Mouse (Mus musculus) intestine, embryonic 14.5 days (tissue): ENCODE results near the gene Dlst. TPM values are rescaled to one million over a fixed set of nuclear protein-coding genes. Genes with fewer than 3 reads are reported as not detected.
A peak's percentile ranks its signal among the peaks of the same experiment; 100 is the strongest.

Experiments
- ATAC-seq: fragments of 200-750 bp; cut with Nextera tagmentation; replicated peaks from 2 replicates; pipeline ENCODE4 v1.8.0; 2017; ENCODE audit warnings: low read depth, moderate number of reproducible peaks, moderate TSS enrichment, moderate library complexity; ENCODE audit not compliant: low FRiP score, low TSS enrichment
- DNase-seq: peaks from one replicate; pipeline ENCODE4 v3.0.0-alpha.2; 2018; ENCODE audit warnings: low spot score
- H3K27ac ChIP-seq: fragments of 300-500 bp; sonication (generic); 2 replicates; pipeline ENCODE4 v1.5.1; 2014; ENCODE audit warnings: low read depth, mild to moderate bottlenecking, control low read depth
- H3K27me3 ChIP-seq: fragments of 300-500 bp; sonication (generic); replicated peaks from 2 replicates; pipeline ENCODE4 v1.6.1; 2014; ENCODE audit warnings: low read length, control low read depth; ENCODE audit not compliant: control insufficient read depth, insufficient read depth
- H3K36me3 ChIP-seq: fragments of 300-500 bp; sonication (generic); 2 replicates; pipeline ENCODE4 v1.6.1; 2014; ENCODE audit warnings: low read length, control low read depth; ENCODE audit not compliant: control insufficient read depth, insufficient read depth
- H3K4me1 ChIP-seq: fragments of 300-500 bp; sonication (generic); replicated peaks from 2 replicates; pipeline ENCODE4 v1.6.1; 2014; ENCODE audit warnings: low read length, control low read depth, mixed read lengths; ENCODE audit not compliant: control insufficient read depth, insufficient read depth
- H3K4me2 ChIP-seq: fragments of 300-500 bp; sonication (generic); 2 replicates; pipeline ENCODE4 v1.6.1; 2014; ENCODE audit warnings: low read length
- H3K4me3 ChIP-seq: fragments of 300-500 bp; sonication (generic); 2 replicates; pipeline ENCODE4 v1.5.1; 2014; ENCODE audit warnings: low read depth, low read length, control low read depth, mixed read lengths
- H3K9ac ChIP-seq: fragments of 300-500 bp; sonication (generic); 2 replicates; pipeline ENCODE4 v1.6.1; 2014; ENCODE audit warnings: mild to moderate bottlenecking, low read length
- H3K9me3 ChIP-seq: fragments of 300-500 bp; sonication (generic); 2 replicates; pipeline ENCODE4 v1.6.1; 2016; ENCODE audit warnings: low read length, control low read depth; ENCODE audit not compliant: control insufficient read depth
- WGBS: fragments of 180-500 bp; shearing (Covaris S2); extraction: QIAGEN DNeasy Blood & Tissue Kit; methylation state at CpG from one replicate; pipeline ENCODE4 v1.1.7; 2014; 5-methylcytosine and 5-hydroxymethylcytosine counted together
- polyA plus RNA-seq: library from polyadenylated mRNA; unstranded; fragments of >200 nt; fragmentation: Nextera tagmentation; extraction: Ambion mirVana; gene quantifications from 2 replicates; pipeline ENCODE4 v1.2.1, GENCODE M21; 2014

Gene Dlst
- polyA plus RNA-seq, 1 experiment from 2014 or later = 110 TPM

DNA sequence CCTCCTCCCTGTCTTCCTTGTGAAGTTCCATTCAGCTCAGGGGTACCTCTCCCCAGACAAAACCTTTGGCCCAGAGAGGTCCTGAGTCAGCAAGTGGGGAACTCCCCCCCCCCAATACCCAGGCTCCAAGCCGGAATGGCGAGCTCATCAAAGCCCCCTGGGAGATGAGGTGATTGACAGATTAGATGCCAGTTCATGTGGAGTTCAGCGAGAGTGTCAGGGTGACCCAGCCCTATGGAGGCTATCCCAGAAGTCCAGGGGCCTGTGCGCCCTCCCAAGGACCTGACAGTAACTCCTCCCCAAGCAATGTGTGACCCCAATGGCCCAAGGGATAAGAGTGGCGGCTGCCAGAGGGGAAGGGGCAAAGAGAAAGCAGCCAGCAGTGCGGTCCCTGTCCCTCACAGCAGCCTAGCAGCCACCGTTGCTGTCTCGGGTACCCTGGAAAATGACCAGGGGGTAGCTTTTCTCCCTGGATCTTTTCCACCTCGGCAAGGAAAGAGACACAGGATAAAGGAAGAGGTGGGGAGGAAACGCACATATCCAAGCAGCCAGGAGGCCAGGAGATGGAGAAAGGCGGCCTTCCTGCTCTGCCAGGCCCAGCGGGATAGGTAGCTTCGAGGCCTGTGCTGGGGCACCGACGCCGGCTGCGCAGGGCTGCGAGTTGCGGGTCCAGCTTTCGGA, 39.8 kb downstream of the Dlst start:
- DNase-seq (no peak), ATAC-seq (no peak)
- Histone ChIP-seq H3K9me3 (no peaks in the 10 kb centered on the region), H3K27ac (no peak overlapping the region), H3K4me2 (peak overlapping the region; percentile 39), H3K4me1 (0 out of 2 replicates have a peak, but pooled peaks cover 14% of the 10 kb centered on the region), H3K27me3 (peaks cover 17% of the 10 kb centered on the region; the same call in 1 of the 2 replicates), H3K4me3 (peak overlapping the region; percentile 12), H3K9ac (no peak overlapping the region), H3K36me3 (no peaks in the 10 kb centered on the region)
- WGBS = 14% methylated on average over 20 of the region's 20 CpGs

DNA sequence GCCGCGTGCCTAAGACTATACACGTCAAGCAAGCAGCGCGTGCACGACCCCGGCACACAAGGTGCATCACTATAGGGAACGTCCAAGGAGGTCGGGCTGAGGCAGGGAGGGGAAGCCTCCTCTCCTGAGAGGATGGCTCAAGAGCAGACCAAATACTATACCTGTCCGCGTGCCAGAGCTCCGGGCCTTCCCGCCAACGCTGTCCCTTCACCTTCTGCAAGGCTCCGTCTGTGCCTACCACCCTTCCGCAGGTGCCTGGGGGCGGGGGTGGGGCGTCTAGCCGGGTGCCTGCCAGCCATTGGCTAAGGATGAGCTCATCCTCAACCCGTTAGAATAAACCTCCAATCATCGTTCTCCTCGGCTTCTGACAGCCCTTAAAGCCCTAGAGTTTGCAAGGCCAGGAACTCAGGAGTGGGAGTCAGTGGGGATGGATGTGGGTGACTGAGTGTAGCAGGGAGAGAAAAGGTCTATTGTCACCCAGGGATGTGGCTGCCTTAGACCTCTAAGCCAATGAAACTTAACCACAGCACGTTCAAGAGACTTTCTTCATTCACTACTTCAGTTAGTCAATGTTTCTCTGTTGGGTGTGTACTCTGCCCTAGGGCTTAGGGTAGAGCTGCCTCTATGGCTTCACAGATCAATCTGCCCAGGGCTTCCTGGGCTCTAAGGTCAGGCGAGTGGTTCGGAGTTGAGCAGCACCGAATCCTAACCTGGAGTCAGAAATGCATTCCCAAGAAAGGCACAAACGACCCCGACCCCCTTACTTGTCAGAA, 40.6 kb downstream of the Dlst start, which contains the start of gene Rps6kl1:
Gene Rps6kl1 (minus strand): TSS at position 263 of the 773 bp plus-strand sequence.
- peak; percentile 69 for DNase-seq
- no peak within 1 kb of the TSS for H3K27ac ChIP-seq
- peak; percentile 84 for ATAC-seq
- H3K9me3 ChIP-seq = no peaks in the 10 kb centered on the region
- 14% methylated on average over 28 of the region's 28 CpGs for WGBS
- H3K27me3 ChIP-seq = peaks cover 17% of the 10 kb centered on the region; the same call in 1 of the 2 replicates
- H3K4me1 ChIP-seq = 0 out of 2 replicates have a peak, but pooled peaks cover 11% of the 10 kb centered on the region
- no peak within 1 kb of the TSS for H3K9ac ChIP-seq
- peak within 1 kb of the TSS; percentile 39 for H3K4me2 ChIP-seq
- no peaks in the 10 kb centered on the region for H3K36me3 ChIP-seq
- peak within 1 kb of the TSS; percentile 12 for H3K4me3 ChIP-seq

DNA sequence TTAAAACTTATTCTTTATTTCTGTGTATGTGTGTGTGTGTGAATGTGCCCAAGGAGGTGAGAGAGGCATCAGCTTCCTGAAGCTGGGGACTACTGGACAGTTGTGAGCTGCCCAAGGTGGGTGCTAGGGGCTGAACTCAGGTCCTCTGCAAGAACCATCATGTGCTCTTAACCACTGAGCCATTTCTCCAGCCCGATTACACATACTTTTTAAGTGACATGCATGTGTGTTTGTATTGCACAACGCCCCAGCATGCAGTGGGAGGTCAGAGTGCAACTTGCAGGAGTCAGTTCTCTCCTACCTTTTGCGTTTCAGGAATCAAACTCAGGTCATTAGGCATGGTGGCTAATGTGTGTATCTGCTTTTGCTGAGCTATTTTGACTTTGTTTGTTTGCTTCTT, 42.4 kb downstream of the Dlst start:
- Histone ChIP-seq H3K36me3 (no peaks in the 10 kb centered on the region), H3K9me3 (no peaks in the 10 kb centered on the region), H3K4me1 (0 out of 2 replicates have a peak, but pooled peaks cover 3% of the 10 kb centered on the region), H3K27ac (no peak overlapping the region), H3K4me3 (no peak overlapping the region), H3K9ac (no peak overlapping the region), H3K4me2 (no peak overlapping the region), H3K27me3 (peaks cover 17% of the 10 kb centered on the region; the same call in 1 of the 2 replicates)
- ATAC-seq (no peak), DNase-seq (no peak)
- WGBS = 72% methylated on average over 3 of the region's 3 CpGs

DNA sequence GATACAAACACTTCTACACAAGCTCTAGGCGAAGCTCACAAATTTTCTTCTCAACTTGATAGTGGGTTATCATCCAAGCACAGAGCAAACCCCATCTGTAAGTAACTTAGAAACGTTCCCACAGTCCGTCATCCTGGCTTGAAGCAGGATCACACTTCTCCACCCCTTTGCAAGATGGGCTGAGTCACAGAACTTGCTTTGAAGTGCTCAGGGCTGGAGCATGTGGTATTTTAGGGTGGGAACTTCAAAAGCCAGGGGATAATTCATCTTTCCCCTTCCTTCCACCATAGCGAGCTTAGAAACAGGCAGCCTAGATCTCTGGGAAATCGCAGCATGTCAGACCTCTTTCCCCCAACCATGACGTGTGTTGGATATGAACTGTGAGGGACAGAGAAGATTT, 45.7 kb downstream of the Dlst start:
- no peaks in the 10 kb centered on the region for H3K36me3 ChIP-seq

DNA sequence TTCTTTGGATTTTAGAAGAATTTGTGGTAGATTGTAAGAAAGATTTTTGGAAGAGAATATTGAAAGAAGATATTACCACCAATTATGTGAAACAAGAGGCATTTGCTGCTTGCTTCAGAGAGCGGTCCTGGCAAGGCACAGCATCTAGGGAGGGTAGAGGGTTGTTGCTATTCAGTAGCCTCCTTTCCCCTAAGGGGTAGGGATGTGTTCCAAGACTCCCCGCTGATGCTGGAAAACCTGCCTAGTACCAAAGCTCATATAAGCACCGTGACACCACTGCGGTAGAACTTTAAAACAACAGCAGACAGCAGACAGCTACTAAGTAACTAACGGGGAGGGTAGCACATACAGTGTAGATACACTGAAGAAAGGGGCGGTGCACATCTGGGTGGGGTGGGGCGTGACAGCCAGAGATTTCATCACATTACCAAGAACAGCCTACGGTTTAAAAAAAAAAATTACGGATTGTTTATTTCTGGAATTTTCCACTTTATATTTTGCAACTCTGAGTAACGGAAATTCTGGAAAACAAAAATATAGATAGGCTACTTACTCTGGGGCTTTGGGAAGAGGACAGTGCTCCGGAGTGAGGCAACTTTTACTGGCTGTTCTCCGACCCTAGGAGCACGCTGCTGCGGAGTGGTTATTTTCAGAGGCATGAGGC, 47.3 kb downstream of the Dlst start:
- Histone ChIP-seq H3K27me3 (no peaks in the 10 kb centered on the region), H3K9ac (no peak overlapping the region), H3K4me2 (no peak overlapping the region), H3K36me3 (no peaks in the 10 kb centered on the region), H3K9me3 (no peaks in the 10 kb centered on the region), H3K27ac (no peak overlapping the region), H3K4me3 (no peak overlapping the region), H3K4me1 (0 out of 2 replicates have a peak, but pooled peaks cover 3% of the 10 kb centered on the region)
- 87% methylated on average over 14 of the region's 14 CpGs for WGBS
- ATAC-seq (no peak), DNase-seq (no peak)

More for the DNA sequence above, 45.7 kb downstream of the Dlst start:
- DNase-seq (no peak), ATAC-seq (0 out of 2 replicates have a peak, but pooled peaks have one; percentile 36)
- no peak overlapping the region for H3K27ac ChIP-seq
- 0 out of 2 replicates have a peak, but pooled peaks cover 3% of the 10 kb centered on the region for H3K4me1 ChIP-seq
- 16% methylated on average over 6 of the region's 6 CpGs for WGBS
- H3K27me3 ChIP-seq = peaks cover 4% of the 10 kb centered on the region; the same call in 1 of the 2 replicates
- H3K9ac ChIP-seq = no peak overlapping the region
- no peaks in the 10 kb centered on the region for H3K9me3 ChIP-seq
- H3K4me3 ChIP-seq = no peak overlapping the region
- no peak overlapping the region for H3K4me2 ChIP-seq

DNA sequence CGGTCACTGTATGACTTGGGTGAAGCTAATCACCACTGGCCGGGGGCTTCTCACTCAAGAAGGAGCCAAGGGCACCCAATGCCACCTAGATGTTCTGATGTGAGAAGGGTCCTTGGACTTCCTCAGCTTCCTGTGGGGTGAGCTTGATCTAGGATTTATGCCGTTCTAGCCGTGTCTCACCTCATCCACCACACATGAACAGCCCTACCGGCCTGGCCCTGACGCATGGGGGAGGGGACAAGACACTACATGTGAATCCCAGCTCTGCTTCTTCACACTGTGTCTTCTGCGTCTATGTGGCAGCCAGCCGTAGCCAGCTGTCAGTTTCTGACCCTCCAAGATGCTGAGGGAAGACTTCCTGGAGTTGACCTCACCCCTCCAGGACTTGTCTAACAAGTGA, 48.2 kb downstream of the Dlst start:
- H3K9me3 ChIP-seq = no peaks in the 10 kb centered on the region
- 0 out of 2 replicates have a peak, but pooled peaks cover 3% of the 10 kb centered on the region for H3K4me1 ChIP-seq
- no peak overlapping the region for H3K4me3 ChIP-seq
- H3K4me2 ChIP-seq = no peak overlapping the region
- H3K36me3 ChIP-seq = no peaks in the 10 kb centered on the region
- DNase-seq (no peak), ATAC-seq (no peak)
- H3K27ac ChIP-seq = no peak overlapping the region
- no peak overlapping the region for H3K9ac ChIP-seq
- WGBS = 82% methylated on average over 8 of the region's 8 CpGs
- H3K27me3 ChIP-seq = no peaks in the 10 kb centered on the region

DNA sequence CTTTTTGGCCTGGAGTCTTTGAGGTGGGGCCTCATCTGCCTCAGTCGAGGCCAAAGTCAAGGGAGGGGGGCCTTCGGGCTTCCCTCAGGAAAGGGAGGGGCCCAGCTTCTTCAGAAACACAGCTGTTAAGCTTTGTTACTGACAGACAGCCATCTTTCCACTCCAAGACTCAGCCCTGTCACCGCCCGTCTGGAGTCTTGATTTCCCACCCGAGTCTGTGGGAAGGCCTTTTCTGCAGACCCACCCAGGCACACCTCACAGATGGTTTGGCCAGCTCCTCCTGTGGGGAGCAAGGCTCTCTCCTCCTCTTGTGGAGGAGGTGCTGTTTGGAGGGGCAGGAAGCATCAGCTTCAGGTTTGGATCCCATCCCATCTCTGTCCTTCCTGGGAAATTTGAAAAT, 49.0 kb downstream of the Dlst start:
- Histone ChIP-seq H3K4me1 (0 out of 2 replicates have a peak, but pooled peaks cover 3% of the 10 kb centered on the region), H3K4me2 (no peak overlapping the region), H3K9me3 (no peaks in the 10 kb centered on the region), H3K4me3 (no peak overlapping the region), H3K36me3 (no peaks in the 10 kb centered on the region), H3K27me3 (no peaks in the 10 kb centered on the region), H3K9ac (no peak overlapping the region), H3K27ac (no peak overlapping the region)
- ATAC-seq (no peak), DNase-seq (no peak)
- 70% methylated on average over 5 of the region's 5 CpGs for WGBS

DNA sequence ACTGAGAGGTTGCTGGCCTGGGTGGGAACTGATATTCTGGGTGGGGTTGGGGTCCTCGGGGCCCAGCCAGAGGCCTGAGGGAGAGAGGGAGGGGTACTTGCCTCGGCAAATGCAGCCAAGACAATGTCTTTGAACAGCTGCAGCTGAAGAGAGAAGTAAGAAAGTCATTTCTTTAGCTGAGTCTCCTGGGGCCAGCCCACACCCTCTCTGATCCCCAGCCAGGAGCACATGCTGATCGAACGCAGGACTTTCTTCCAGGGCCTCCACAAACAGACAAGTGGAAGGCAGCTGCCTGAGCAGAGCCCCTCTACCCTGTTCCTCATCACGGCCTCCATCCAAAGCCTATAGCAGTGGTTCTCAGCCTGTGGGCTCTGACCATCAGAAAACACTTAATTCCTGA, 54.4 kb downstream of the Dlst start:
- Histone ChIP-seq H3K9ac (no peak overlapping the region), H3K36me3 (peaks cover 14% of the 10 kb centered on the region)
- 88% methylated on average over 5 of the region's 5 CpGs for WGBS

More for the DNA sequence above, 54.4 kb downstream of the Dlst start:
- no peak overlapping the region for H3K4me2 ChIP-seq
- ATAC-seq (no peak), DNase-seq (no peak)
- no peak overlapping the region for H3K27ac ChIP-seq
- no peak overlapping the region for H3K4me3 ChIP-seq
- no peaks in the 10 kb centered on the region for H3K27me3 ChIP-seq
- H3K4me1 ChIP-seq = 0 out of 2 replicates have a peak, but pooled peaks cover 3% of the 10 kb centered on the region
- H3K9me3 ChIP-seq = no peaks in the 10 kb centered on the region
